Mouse (Mus musculus) kidney, postnatal 0 days (tissue): ENCODE measurements around the gene Ccdc134. TPM values are rescaled to one million over a fixed set of nuclear protein-coding genes. Genes with fewer than 3 reads are reported as not detected.

Experiments
- ATAC-seq: fragments of 200-750 bp; cut with Nextera tagmentation; replicated peaks from 2 replicates; pipeline ENCODE4 v1.8.0; 2017; ENCODE audit warnings: low read depth, moderate number of reproducible peaks, moderate TSS enrichment, moderate library complexity; ENCODE audit not compliant: low FRiP score
- DNase-seq: peaks from one replicate; pipeline ENCODE4 v3.0.0-alpha.2; 2016; ENCODE audit warnings: low spot score
- H3K27ac ChIP-seq: fragments of 300-500 bp; sonication (generic); 2 replicates; pipeline ENCODE4 v1.5.1; 2014; ENCODE audit warnings: mild to moderate bottlenecking
- H3K27me3 ChIP-seq: fragments of 300-500 bp; sonication (generic); 2 replicates; pipeline ENCODE4 v1.6.1; 2014; ENCODE audit warnings: low read length, mixed read lengths; ENCODE audit not compliant: insufficient read depth
- H3K36me3 ChIP-seq: fragments of 300-500 bp; sonication (generic); 2 replicates; pipeline ENCODE4 v1.6.1; 2014; ENCODE audit warnings: low read length, mixed read lengths; ENCODE audit not compliant: insufficient read depth
- H3K4me1 ChIP-seq: fragments of 300-500 bp; sonication (generic); replicated peaks from 2 replicates; pipeline ENCODE4 v1.6.1; 2014; ENCODE audit warnings: antibody characterized with exemption, low read length, mixed read lengths; ENCODE audit not compliant: insufficient read depth
- H3K4me2 ChIP-seq: fragments of 300-500 bp; sonication (generic); 2 replicates; pipeline ENCODE4 v1.6.1; 2014; ENCODE audit warnings: mild to moderate bottlenecking, low read length, moderate library complexity, mixed read lengths
- H3K4me3 ChIP-seq: fragments of 300-500 bp; sonication (generic); replicated peaks from 2 replicates; pipeline ENCODE4 v1.5.1; 2014; ENCODE audit warnings: low read depth, low read length
- H3K9ac ChIP-seq: fragments of 300-500 bp; sonication (generic); 2 replicates; pipeline ENCODE4 v1.6.1; 2014; ENCODE audit warnings: low read depth, low read length
- H3K9me3 ChIP-seq: fragments of 300-500 bp; sonication (generic); replicated peaks from 2 replicates; pipeline ENCODE4 v1.6.1; 2016; ENCODE audit warnings: low read length, inconsistent platforms, mixed read lengths
- CTCF ChIP-seq: IDR thresholded peaks from 2 replicates; pipeline ENCODE4 v1.5.1; 2016; ENCODE audit warnings: antibody characterized with exemption, low read depth, mild to moderate bottlenecking, moderate library complexity
- WGBS: fragments of 180-500 bp; shearing (Covaris S2); extraction: QIAGEN DNeasy Blood & Tissue Kit; methylation state at CpG from one replicate; pipeline ENCODE4 v1.1.7; 2014; 5-methylcytosine and 5-hydroxymethylcytosine counted together
- polyA plus RNA-seq: library from polyadenylated mRNA; unstranded; fragments of >200 nt; fragmentation: Nextera tagmentation; extraction: Ambion mirVana; gene quantifications from 2 replicates; pipeline ENCODE4 v1.2.1, GENCODE M21; 2015

The Ccdc134 gene
- polyA plus RNA-seq, 1 experiment from 2014 or later, result 10.7 TPM

- H3K27ac ChIP-seq, result peak overlapping the region; percentile 72
- H3K4me1 ChIP-seq, result no peaks in the 10 kb centered on the region
- WGBS, result 67% methylated on average over 14 of the region's 14 CpGs
Measured at GRCm38 (mm10) chr15:82185062-82185783, 57.5 kb downstream of the Ccdc134 start.

GRCm38 (mm10) chr15:82186131-82186530 lies 58.4 kb downstream of the Ccdc134 start:
- H3K4me3 ChIP-seq, result no peak overlapping the region
- ATAC-seq (no peak), DNase-seq (no peak)
- H3K9ac ChIP-seq, result no peak overlapping the region
- H3K36me3 ChIP-seq, result peaks cover 65% of the 10 kb centered on the region
- H3K27ac ChIP-seq, result no peak overlapping the region
- no peak for TF ChIP-seq CTCF
- H3K4me1 ChIP-seq, result no peaks in the 10 kb centered on the region
- no peak overlapping the region for H3K4me2 ChIP-seq
- 66% methylated on average over 14 of the region's 14 CpGs for WGBS
- H3K9me3 ChIP-seq, result no peaks in the 10 kb centered on the region
- no peaks in the 10 kb centered on the region for H3K27me3 ChIP-seq

More at GRCm38 (mm10) chr15:82185062-82185783, 57.5 kb downstream of the Ccdc134 start:
- ATAC-seq (peak; percentile 25), DNase-seq (no peak)
- H3K4me2 ChIP-seq, result no peak overlapping the region
- H3K9me3 ChIP-seq, result no peaks in the 10 kb centered on the region
- no peak overlapping the region for H3K9ac ChIP-seq
- no peaks in the 10 kb centered on the region for H3K27me3 ChIP-seq
- TF ChIP-seq CTCF, result no peak
- H3K4me3 ChIP-seq, result no peak overlapping the region
- peaks cover 69% of the 10 kb centered on the region for H3K36me3 ChIP-seq

GRCm38 (mm10) chr15:82186931-82187330 lies 59.2 kb downstream of the Ccdc134 start:
- Histone ChIP-seq H3K4me3 (no peak overlapping the region), H3K27me3 (no peaks in the 10 kb centered on the region), H3K9ac (no peak overlapping the region), H3K9me3 (no peaks in the 10 kb centered on the region), H3K36me3 (peaks cover 64% of the 10 kb centered on the region), H3K4me1 (no peaks in the 10 kb centered on the region), H3K27ac (no peak overlapping the region), H3K4me2 (no peak overlapping the region)
- TF ChIP-seq CTCF, result no peak
- WGBS, result 87% methylated on average over 5 of the region's 5 CpGs
- DNase-seq (no peak), ATAC-seq (no peak)

- Histone ChIP-seq H3K4me3 (no peak overlapping the region), H3K36me3 (peaks cover 59% of the 10 kb centered on the region; the same call in 1 of the 2 replicates), H3K9me3 (no peaks in the 10 kb centered on the region), H3K4me1 (no peaks in the 10 kb centered on the region), H3K4me2 (no peak overlapping the region), H3K27me3 (no peaks in the 10 kb centered on the region), H3K9ac (no peak overlapping the region), H3K27ac (no peak overlapping the region)
- TF ChIP-seq CTCF, result 0 out of 2 replicates have a peak, but pooled peaks have one; percentile 15
- DNase-seq (no peak), ATAC-seq (no peak)
- whole genome bisulfite sequencing, result 88% methylated on average over 4 of the region's 4 CpGs
Measured at GRCm38 (mm10) chr15:82187401-82187800, 59.7 kb downstream of the Ccdc134 start.

GRCm38 (mm10) chr15:82187924-82188323 lies 60.2 kb downstream of the Ccdc134 start:
- H3K4me1 ChIP-seq, result no peaks in the 10 kb centered on the region
- peaks cover 56% of the 10 kb centered on the region; the same call in 1 of the 2 replicates for H3K36me3 ChIP-seq
- H3K9me3 ChIP-seq, result no peaks in the 10 kb centered on the region
- no peak overlapping the region for H3K9ac ChIP-seq
- no peak for ATAC-seq
- no peak overlapping the region for H3K27ac ChIP-seq
- H3K4me3 ChIP-seq, result no peak overlapping the region
- no peaks in the 10 kb centered on the region for H3K27me3 ChIP-seq
- no peak for TF ChIP-seq CTCF
- 59% methylated on average over 1 of the region's 1 CpGs for WGBS
- H3K4me2 ChIP-seq, result no peak overlapping the region
- no peak for DNase-seq

GRCm38 (mm10) chr15:82188481-82189240 lies 60.9 kb downstream of the Ccdc134 start:
- DNase-seq, result peak; percentile 53
- TF ChIP-seq CTCF, result peak; percentile 65

More at GRCm38 (mm10) chr15:82188481-82189240, 60.9 kb downstream of the Ccdc134 start:
- H3K4me1 ChIP-seq, result no peaks in the 10 kb centered on the region
- H3K27ac ChIP-seq, result no peak overlapping the region
- H3K27me3 ChIP-seq, result no peaks in the 10 kb centered on the region
- H3K36me3 ChIP-seq, result peaks cover 58% of the 10 kb centered on the region; the same call in 1 of the 2 replicates
- 96% methylated on average over 10 of the region's 10 CpGs for WGBS
- no peak overlapping the region for H3K4me2 ChIP-seq
- no peak for ATAC-seq
- no peaks in the 10 kb centered on the region for H3K9me3 ChIP-seq
- H3K4me3 ChIP-seq, result no peak overlapping the region
- H3K9ac ChIP-seq, result no peak overlapping the region

Other genes with a start within 250 kb of the Ccdc134 start
- 122 and 129 TPM in 2 replicates for gene Polr3h, start 201.7 kb upstream of the Ccdc134 start, polyA plus RNA-seq
- gene Csdc2, start 191.2 kb upstream of the Ccdc134 start, polyA plus RNA-seq, result 20.4 and 23.1 TPM in 2 replicates
- 27.1 and 27.8 TPM in 2 replicates for gene Pmm1, start 167.0 kb upstream of the Ccdc134 start, polyA plus RNA-seq
- gene 1700029P11Rik, start 147.4 kb upstream of the Ccdc134 start, polyA plus RNA-seq, result not detected in 2 replicates
- gene Xrcc6, start 140.1 kb upstream of the Ccdc134 start, polyA plus RNA-seq, result 45.2 and 53.6 TPM in 2 replicates
- 21.1 and 23.3 TPM in 2 replicates for gene Desi1, start 94.1 kb upstream of the Ccdc134 start, polyA plus RNA-seq
- 215 and 225 TPM in 2 replicates for gene Snu13, start 80.3 kb upstream of the Ccdc134 start, polyA plus RNA-seq
- gene 4930407I10Rik, start 68.8 kb upstream of the Ccdc134 start, polyA plus RNA-seq, result not detected in 2 replicates
- gene Mei1, start 57.9 kb upstream of the Ccdc134 start, polyA plus RNA-seq, result 0.09 TPM in 1 of 2 replicates, not detected in the other
- gene Srebf2, start 19.3 kb downstream of the Ccdc134 start, polyA plus RNA-seq, result 89.0 and 98.5 TPM in 2 replicates
- 0.66 and 0.96 TPM in 2 replicates for gene Shisa8, start 84.9 kb downstream of the Ccdc134 start, polyA plus RNA-seq
- 0.09 TPM in 1 of 2 replicates, not detected in the other for gene Tnfrsf13c, start 96.4 kb downstream of the Ccdc134 start, polyA plus RNA-seq
- gene Cenpm, start 116.8 kb downstream of the Ccdc134 start, polyA plus RNA-seq, result 45.0 and 46.4 TPM in 2 replicates
- not detected in 2 replicates for gene 1500009C09Rik, start 124.5 kb downstream of the Ccdc134 start, polyA plus RNA-seq
- 4.2 and 4.8 TPM in 2 replicates for gene Sept3, start 147.0 kb downstream of the Ccdc134 start, polyA plus RNA-seq
- 0.11 and 0.31 TPM in 2 replicates for gene Wbp2nl, start 171.0 kb downstream of the Ccdc134 start, polyA plus RNA-seq
- 95.0 and 101 TPM in 2 replicates for gene Naga, start 211.0 kb downstream of the Ccdc134 start, polyA plus RNA-seq
- gene Pheta2, start 211.0 kb downstream of the Ccdc134 start, polyA plus RNA-seq, result 7.4 and 8.4 TPM in 2 replicates
- gene Smdt1, start 211.0 kb downstream of the Ccdc134 start, polyA plus RNA-seq, result 375 and 378 TPM in 2 replicates
- gene Ndufa6, start 226.4 kb downstream of the Ccdc134 start, polyA plus RNA-seq, result 793 and 923 TPM in 2 replicates